Mouse (Mus musculus) cerebellum, adult 9-11 months (tissue): ENCODE data around the gene Ctcfl.

Experiments used
- DNase-seq: peaks from one replicate; pipeline ENCODE4 v3.0.0; 2022

Gene Ctcfl

GRCm38 (mm10) chr2:173119023-173119944, at the start of gene Ctcfl:
Gene Ctcfl, minus strand, starts transcription at chr2:173119525.
- no peak for DNase-seq

- DNase-seq, result no peak
These were observed 49.1 kb upstream of the Ctcfl start for GRCm38 (mm10) chr2:173168411-173168851.

- DNase-seq, result no peak
These were observed 46.0 kb upstream of the Ctcfl start for GRCm38 (mm10) chr2:173165357-173165756.

- no peak for DNase-seq
These were observed 45.6 kb upstream of the Ctcfl start for GRCm38 (mm10) chr2:173164946-173165345.

- DNase-seq, result no peak
These were observed 45.0 kb upstream of the Ctcfl start for GRCm38 (mm10) chr2:173164358-173164757.

GRCm38 (mm10) chr2:173163380-173163779, 44.1 kb upstream of the Ctcfl start:
- no peak for DNase-seq

GRCm38 (mm10) chr2:173159354-173160311, 40.3 kb upstream of the Ctcfl start:
- DNase-seq, result no peak

- no peak for DNase-seq
These were observed 39.2 kb upstream of the Ctcfl start for GRCm38 (mm10) chr2:173158390-173159055.

- no peak for DNase-seq
These were observed 38.5 kb upstream of the Ctcfl start for GRCm38 (mm10) chr2:173157871-173158270.

GRCm38 (mm10) chr2:173157376-173157775, 38.1 kb upstream of the Ctcfl start:
- no peak for DNase-seq

- no peak for DNase-seq
These were observed 37.6 kb upstream of the Ctcfl start for GRCm38 (mm10) chr2:173156923-173157322.

- no peak for DNase-seq
These were observed 36.6 kb upstream of the Ctcfl start for GRCm38 (mm10) chr2:173155907-173156306.

- no peak for DNase-seq
These were observed 35.6 kb upstream of the Ctcfl start for GRCm38 (mm10) chr2:173154962-173155361.

- no peak for DNase-seq
These were observed 35.2 kb upstream of the Ctcfl start for GRCm38 (mm10) chr2:173154513-173154912.

GRCm38 (mm10) chr2:173153266-173153665, 33.9 kb upstream of the Ctcfl start:
- DNase-seq, result no peak

- DNase-seq, result no peak
These were observed 33.3 kb upstream of the Ctcfl start, which contains the start of gene Pck1 for GRCm38 (mm10) chr2:173152436-173153151. Gene Pck1, plus strand, starts transcription at chr2:173153048.

- DNase-seq, result no peak
These were observed 32.5 kb upstream of the Ctcfl start for GRCm38 (mm10) chr2:173151784-173152284.

- no peak for DNase-seq
These were observed 32.0 kb upstream of the Ctcfl start for GRCm38 (mm10) chr2:173151352-173151751.

GRCm38 (mm10) chr2:173148001-173148400, 28.7 kb upstream of the Ctcfl start:
- no peak for DNase-seq

GRCm38 (mm10) chr2:173146728-173147127, 27.4 kb upstream of the Ctcfl start:
- no peak for DNase-seq

GRCm38 (mm10) chr2:173145808-173146207, 26.5 kb upstream of the Ctcfl start:
- no peak for DNase-seq

GRCm38 (mm10) chr2:173143611-173144010, 24.3 kb upstream of the Ctcfl start:
- DNase-seq, result no peak
